Mouse (Mus musculus) midbrain, embryonic 11.5 days (tissue): ENCODE measurements around the gene Ift43. TPM values are rescaled to one million over a fixed set of nuclear protein-coding genes. Genes with fewer than 3 reads are reported as not detected.

ENCODE experiments used
- ATAC-seq: fragments of 200-750 bp; cut with Nextera tagmentation; 2 replicates; pipeline ENCODE4 v1.8.0; 2017; ENCODE audit warnings: moderate TSS enrichment, moderate library complexity; ENCODE audit not compliant: low FRiP score
- DNase-seq: peaks from one replicate; pipeline ENCODE4 v3.0.0; 2015; ENCODE audit warnings: low spot score; ENCODE audit errors: missing footprints
- H3K27ac ChIP-seq: fragments of 300-500 bp; sonication (generic); 2 replicates; pipeline ENCODE4 v1.5.1; 2014; ENCODE audit warnings: low read depth, low read length
- H3K27me3 ChIP-seq: fragments of 300-500 bp; sonication (generic); 2 replicates; pipeline ENCODE4 v1.6.1; 2014; ENCODE audit warnings: mild to moderate bottlenecking, low read length, moderate library complexity, mixed read lengths; ENCODE audit not compliant: control insufficient read depth, insufficient read depth
- H3K36me3 ChIP-seq: fragments of 300-500 bp; sonication (generic); 2 replicates; pipeline ENCODE4 v1.6.1; 2014; ENCODE audit warnings: mild to moderate bottlenecking, low read length, moderate library complexity, mixed read lengths; ENCODE audit not compliant: control insufficient read depth, insufficient read depth
- H3K4me1 ChIP-seq: fragments of 300-500 bp; sonication (generic); 2 replicates; pipeline ENCODE4 v1.6.1; 2014; ENCODE audit warnings: low read length; ENCODE audit not compliant: control insufficient read depth, insufficient read depth
- H3K4me2 ChIP-seq: fragments of 300-500 bp; sonication (generic); 2 replicates; pipeline ENCODE4 v1.6.1; 2014; ENCODE audit warnings: mild to moderate bottlenecking, moderate library complexity
- H3K4me3 ChIP-seq: fragments of 300-500 bp; sonication (generic); 2 replicates; pipeline ENCODE4 v1.5.1; 2014; ENCODE audit warnings: low read depth, low read length
- H3K9ac ChIP-seq: fragments of 300-500 bp; sonication (generic); 2 replicates; pipeline ENCODE4 v1.6.1; 2014; ENCODE audit warnings: low read length
- H3K9me3 ChIP-seq: fragments of 300-500 bp; sonication (generic); 2 replicates; pipeline ENCODE4 v1.6.1; 2016; ENCODE audit warnings: low read length; ENCODE audit not compliant: control insufficient read depth
- WGBS: fragments of 180-500 bp; shearing (Covaris S2); extraction: QIAGEN DNeasy Blood & Tissue Kit; methylation state at CpG from one replicate; pipeline ENCODE4 v1.1.7; 2014; 5-methylcytosine and 5-hydroxymethylcytosine counted together
- polyA plus RNA-seq: library from polyadenylated mRNA; unstranded; fragments of >200 nt; fragmentation: Nextera tagmentation; extraction: Ambion mirVana; gene quantifications from 2 replicates; pipeline ENCODE4 v1.2.1, GENCODE M21; 2014

Gene Ift43
- polyA plus RNA-seq, 1 experiment from 2014 or later, result 95.4 TPM

DNA sequence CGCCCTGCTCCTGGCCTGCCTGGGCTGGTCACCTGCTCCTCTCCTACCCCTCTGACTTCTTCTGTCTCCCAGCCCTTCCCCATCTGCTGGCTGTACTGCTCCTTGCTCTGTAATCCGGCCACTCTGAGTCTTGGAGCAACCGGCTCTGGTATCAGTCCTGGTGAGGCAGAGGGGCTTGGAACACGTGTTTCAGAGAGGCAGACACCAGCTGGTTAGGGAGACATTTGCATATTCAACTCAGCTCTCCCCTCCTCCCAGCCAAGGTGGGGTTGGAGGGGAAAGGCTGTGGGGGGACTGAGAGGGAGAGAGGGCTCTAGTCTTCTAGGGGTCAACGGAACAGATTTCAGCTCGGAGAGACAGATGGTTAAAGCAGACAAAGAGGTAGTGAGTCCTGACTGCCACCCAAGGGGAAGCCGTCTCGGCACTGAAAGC lies 99.0 kb downstream of the Ift43 start:
- ATAC-seq (peak; percentile 88), DNase-seq (no peak)
- H3K4me2 ChIP-seq, result no peak overlapping the region; the same call in 1 of the 2 replicates
- H3K27ac ChIP-seq, result peak overlapping the region; percentile 76; the same call in 1 of the 2 replicates
- H3K4me1 ChIP-seq, result peaks cover 15% of the 10 kb centered on the region
- no peaks in the 10 kb centered on the region for H3K9me3 ChIP-seq
- no peaks in the 10 kb centered on the region for H3K27me3 ChIP-seq
- no peaks in the 10 kb centered on the region for H3K36me3 ChIP-seq
- no peak overlapping the region for H3K4me3 ChIP-seq
- WGBS, result 24% methylated on average over 8 of the region's 8 CpGs
- no peak overlapping the region for H3K9ac ChIP-seq

DNA sequence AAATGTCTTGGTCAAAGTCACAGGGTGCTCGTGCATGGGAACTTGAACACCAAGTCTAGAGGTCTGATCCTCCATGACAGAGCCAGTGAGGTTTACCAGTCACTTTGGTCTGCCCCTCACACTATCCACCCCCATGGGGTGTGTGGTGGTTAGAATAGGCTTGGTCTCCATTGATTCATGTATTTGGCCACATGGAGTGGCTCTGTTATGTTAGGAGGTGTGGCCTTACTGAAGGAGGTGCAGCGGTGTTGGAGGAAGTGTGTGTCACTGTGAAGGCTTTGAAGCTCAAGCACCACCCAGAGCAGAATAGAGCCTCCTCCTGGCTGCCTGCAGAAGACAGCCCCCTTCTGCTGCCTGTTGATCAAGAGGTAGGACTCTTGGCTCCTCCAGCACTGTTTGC lies 99.5 kb downstream of the Ift43 start:
- Histone ChIP-seq H3K27me3 (no peaks in the 10 kb centered on the region), H3K27ac (peak overlapping the region; percentile 76), H3K9me3 (no peaks in the 10 kb centered on the region), H3K36me3 (no peaks in the 10 kb centered on the region), H3K4me2 (no peak overlapping the region), H3K4me1 (peaks cover 15% of the 10 kb centered on the region), H3K4me3 (no peak overlapping the region), H3K9ac (no peak overlapping the region)
- WGBS, result 49% methylated on average over 2 of the region's 2 CpGs
- peak; percentile 49; the same call in 1 of the 2 replicates for ATAC-seq
- no peak for DNase-seq

DNA sequence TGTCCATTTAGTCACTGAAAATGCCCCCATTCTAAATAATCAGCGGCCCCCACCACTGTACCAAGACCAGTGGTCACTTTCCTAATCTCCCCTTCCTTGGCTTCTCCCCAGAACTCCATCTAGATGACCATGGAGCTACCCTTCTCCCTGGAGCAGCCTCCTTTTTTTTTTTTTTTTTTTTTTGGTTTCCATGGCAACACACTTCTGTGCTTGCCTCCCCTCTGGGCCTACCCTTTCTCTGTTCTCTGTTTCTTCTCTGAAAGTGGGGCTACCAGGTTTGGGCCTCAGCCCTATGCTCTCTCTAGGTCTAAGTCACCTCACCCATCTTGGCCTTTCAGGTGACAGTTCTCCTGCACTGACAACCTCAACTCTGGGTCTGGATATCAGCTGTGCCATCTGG lies 100.1 kb downstream of the Ift43 start:
- no peaks in the 10 kb centered on the region for H3K9me3 ChIP-seq
- ATAC-seq (peak; percentile 14; the same call in 1 of the 2 replicates), DNase-seq (no peak)
- H3K4me3 ChIP-seq, result no peak overlapping the region
- H3K27me3 ChIP-seq, result no peaks in the 10 kb centered on the region
- H3K9ac ChIP-seq, result no peak overlapping the region
- H3K36me3 ChIP-seq, result no peaks in the 10 kb centered on the region
- no peak overlapping the region for H3K4me2 ChIP-seq
- H3K27ac ChIP-seq, result no peak overlapping the region
- peaks cover 15% of the 10 kb centered on the region for H3K4me1 ChIP-seq
- WGBS, result 64% methylated on average over 1 of the region's 1 CpGs

DNA sequence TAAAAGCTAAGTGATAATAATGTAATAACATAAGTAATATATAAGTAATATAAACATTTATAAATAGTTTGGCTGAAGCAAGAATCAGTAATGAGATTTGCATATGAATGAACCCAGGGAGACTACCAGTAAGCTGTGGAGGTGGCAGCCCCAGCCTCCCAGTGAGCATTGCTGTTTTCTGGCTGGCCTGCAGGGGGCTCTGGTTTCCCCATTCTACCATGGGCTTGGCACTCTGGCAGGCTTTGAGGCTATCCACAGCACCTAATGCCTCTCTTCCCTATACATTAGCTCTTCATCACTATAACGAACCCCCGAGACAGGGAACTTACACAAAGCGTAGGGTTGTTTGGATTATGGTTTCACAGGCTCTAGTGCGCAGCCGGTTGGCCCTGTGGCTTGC lies 105.8 kb downstream of the Ift43 start:
- no peak overlapping the region for H3K4me2 ChIP-seq
- 65% methylated on average over 5 of the region's 5 CpGs for WGBS
- ATAC-seq, result no peak
- H3K4me3 ChIP-seq, result no peak overlapping the region
- H3K9me3 ChIP-seq, result no peaks in the 10 kb centered on the region
- H3K27ac ChIP-seq, result no peak overlapping the region
- peaks cover 3% of the 10 kb centered on the region; the same call in 1 of the 2 replicates for H3K4me1 ChIP-seq
- H3K27me3 ChIP-seq, result no peaks in the 10 kb centered on the region
- no peak overlapping the region for H3K9ac ChIP-seq
- DNase-seq, result no peak
- no peaks in the 10 kb centered on the region for H3K36me3 ChIP-seq

DNA sequence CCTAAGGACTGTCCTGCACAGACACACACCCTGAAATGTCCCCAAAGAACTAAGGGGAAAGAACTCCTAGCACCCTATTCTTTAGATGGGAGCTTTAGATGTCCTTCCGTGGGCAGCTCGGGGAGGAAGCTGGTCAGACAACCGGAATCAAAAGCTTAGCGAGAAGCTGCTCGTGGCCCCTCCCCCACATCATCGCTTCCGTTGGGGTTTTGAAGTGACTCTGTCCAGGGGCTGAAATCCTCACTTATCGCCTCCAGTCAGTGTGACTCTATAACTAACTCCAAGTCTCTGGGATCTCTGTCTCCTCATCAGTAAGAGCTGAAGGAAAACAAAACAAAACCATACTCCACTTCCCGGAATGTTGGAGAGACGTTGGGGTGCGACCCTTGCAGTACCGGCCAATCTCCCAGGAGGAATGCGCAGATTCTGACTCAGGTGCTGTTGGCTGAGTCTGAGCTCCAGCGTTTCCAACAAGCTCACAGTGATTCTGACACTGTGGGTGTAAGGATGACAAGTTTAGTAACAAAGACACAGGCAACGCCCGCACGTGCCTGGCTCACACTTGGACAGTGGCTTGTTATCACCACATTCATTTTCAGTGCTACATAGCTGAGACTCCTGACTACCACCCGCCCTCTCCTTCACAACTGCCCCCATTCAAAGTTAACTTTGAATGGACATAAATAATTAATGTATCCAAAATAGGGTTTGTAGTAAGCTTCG lies 107.4 kb downstream of the Ift43 start:
- ATAC-seq (no peak), DNase-seq (no peak)
- H3K4me3 ChIP-seq, result no peak overlapping the region
- no peak overlapping the region; the same call in 1 of the 2 replicates for H3K4me2 ChIP-seq
- no peaks in the 10 kb centered on the region for H3K36me3 ChIP-seq
- peaks cover 3% of the 10 kb centered on the region; the same call in 1 of the 2 replicates for H3K4me1 ChIP-seq
- H3K27ac ChIP-seq, result no peak overlapping the region
- H3K9me3 ChIP-seq, result no peaks in the 10 kb centered on the region
- no peaks in the 10 kb centered on the region for H3K27me3 ChIP-seq
- WGBS, result 28% methylated on average over 19 of the region's 19 CpGs
- H3K9ac ChIP-seq, result no peak overlapping the region

DNA sequence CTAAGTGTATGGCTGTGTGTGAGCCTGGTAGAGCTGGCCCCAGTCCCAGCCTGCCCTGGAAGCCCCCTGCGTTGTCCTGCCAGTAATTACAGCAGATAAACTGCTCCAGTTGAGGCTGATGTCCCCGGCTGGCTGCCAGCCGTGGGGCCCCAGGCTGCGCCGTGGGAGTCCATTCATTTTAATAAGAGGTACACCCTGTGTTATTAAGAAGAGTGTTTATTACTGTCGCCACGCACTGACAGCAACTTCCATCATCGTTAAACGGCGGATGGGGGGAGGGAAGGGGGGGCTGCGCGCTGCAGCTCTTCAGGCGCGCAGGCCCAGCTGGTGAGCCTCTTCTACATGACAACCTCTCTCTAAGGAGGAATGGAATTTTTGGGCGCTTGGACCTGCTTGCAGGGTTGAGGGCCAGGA lies 109.7 kb downstream of the Ift43 start:
- Histone ChIP-seq H3K36me3 (no peaks in the 10 kb centered on the region), H3K9ac (no peak overlapping the region), H3K4me2 (no peak overlapping the region), H3K4me3 (no peak overlapping the region), H3K27me3 (no peaks in the 10 kb centered on the region), H3K9me3 (no peaks in the 10 kb centered on the region), H3K27ac (no peak overlapping the region), H3K4me1 (peaks cover 3% of the 10 kb centered on the region; the same call in 1 of the 2 replicates)
- 80% methylated on average over 15 of the region's 15 CpGs for WGBS
- ATAC-seq, result no peak
- no peak for DNase-seq

DNA sequence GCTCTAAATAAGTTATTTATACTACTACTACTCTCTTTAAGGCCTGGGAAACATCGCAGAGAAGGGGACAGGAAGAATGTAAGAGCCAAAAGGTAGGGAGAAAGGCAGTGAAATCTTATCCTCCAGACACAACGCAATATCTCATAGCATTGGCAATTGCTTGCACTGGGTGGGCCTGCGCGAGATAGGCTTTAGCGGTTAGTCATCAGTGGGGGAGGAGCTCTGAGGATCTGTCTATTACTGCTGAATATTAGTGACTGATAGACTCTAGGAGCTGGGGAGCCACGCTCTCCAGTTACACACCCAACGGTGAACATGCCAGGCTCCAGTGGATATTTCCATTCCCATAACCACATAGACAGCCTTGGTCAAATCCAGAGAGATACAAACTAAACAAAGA lies 114.6 kb downstream of the Ift43 start:
- no peaks in the 10 kb centered on the region for H3K4me1 ChIP-seq
- H3K9ac ChIP-seq, result no peak overlapping the region
- H3K4me2 ChIP-seq, result no peak overlapping the region
- DNase-seq (no peak), ATAC-seq (no peak)
- H3K27ac ChIP-seq, result no peak overlapping the region
- no peaks in the 10 kb centered on the region for H3K27me3 ChIP-seq
- no peaks in the 10 kb centered on the region for H3K9me3 ChIP-seq
- H3K36me3 ChIP-seq, result no peaks in the 10 kb centered on the region
- 91% methylated on average over 7 of the region's 7 CpGs for WGBS
- no peak overlapping the region for H3K4me3 ChIP-seq

DNA sequence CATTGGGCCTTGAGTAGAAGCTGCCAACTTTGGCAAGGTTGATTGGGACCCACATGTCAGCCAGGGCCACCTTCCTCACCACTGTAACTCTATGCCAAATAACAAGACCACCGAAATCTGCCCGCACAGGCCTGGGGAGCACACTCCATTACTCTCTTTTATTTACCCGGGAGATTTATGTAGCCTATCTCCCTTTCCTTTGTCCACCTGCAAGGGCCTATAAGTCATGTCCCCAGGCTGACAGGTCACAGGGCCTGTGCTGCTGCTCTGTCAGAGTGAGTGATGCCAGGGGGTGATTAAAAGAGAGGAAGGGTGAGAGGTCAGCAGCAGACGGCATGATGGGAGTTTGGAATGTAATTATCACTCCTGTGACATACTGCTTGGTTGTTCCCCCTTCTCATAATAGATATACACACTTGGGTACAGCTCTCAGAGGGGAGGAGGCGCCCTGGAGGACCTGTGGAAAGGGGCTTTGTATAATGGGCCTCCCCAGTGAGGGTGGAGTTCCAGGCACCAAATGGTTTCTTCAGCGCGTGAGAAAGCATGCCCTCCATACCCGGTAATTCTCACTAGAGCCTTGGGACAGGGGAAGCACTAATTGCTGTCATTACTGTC lies 121.2 kb downstream of the Ift43 start:
- WGBS, result 83% methylated on average over 8 of the region's 8 CpGs

DNA sequence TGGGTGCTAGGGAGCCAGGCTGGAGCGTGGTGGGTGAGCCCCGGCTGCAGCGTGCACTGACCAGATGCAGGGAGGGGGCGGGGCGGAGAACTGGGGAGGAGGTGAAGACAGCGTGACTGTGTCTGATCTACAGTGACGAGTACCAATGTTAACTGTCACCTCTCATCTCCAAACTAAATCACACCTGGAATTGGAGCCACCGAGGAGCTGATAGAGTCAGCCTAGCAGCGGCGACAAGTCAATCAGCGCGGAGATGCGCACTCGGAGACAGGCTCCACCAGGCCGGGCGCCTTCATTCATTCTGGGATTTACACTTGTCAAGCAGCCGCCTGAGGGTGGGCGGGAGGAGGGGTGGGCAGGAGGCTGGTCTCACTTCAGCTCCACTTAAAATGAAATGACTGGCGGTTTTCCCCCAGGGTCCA lies 128.8 kb downstream of the Ift43 start:
- Histone ChIP-seq H3K4me1 (peaks cover 13% of the 10 kb centered on the region), H3K4me2 (peak overlapping the region; percentile 43), H3K27ac (no peak overlapping the region), H3K9ac (peak overlapping the region; percentile 27; the same call in 1 of the 2 replicates), H3K4me3 (peak overlapping the region; percentile 9; the same call in 1 of the 2 replicates), H3K27me3 (peaks cover 40% of the 10 kb centered on the region), H3K36me3 (no peaks in the 10 kb centered on the region), H3K9me3 (no peaks in the 10 kb centered on the region)
- peak; percentile 53; the same call in 1 of the 2 replicates for ATAC-seq
- under 1% methylated on average over 19 of the region's 19 CpGs for WGBS
- peak; percentile 85 for DNase-seq

More for the DNA sequence above, 121.2 kb downstream of the Ift43 start:
- ATAC-seq, result no peak
- no peak overlapping the region for H3K4me2 ChIP-seq
- no peaks in the 10 kb centered on the region for H3K27me3 ChIP-seq
- H3K4me1 ChIP-seq, result no peaks in the 10 kb centered on the region
- H3K4me3 ChIP-seq, result no peak overlapping the region
- no peaks in the 10 kb centered on the region for H3K9me3 ChIP-seq
- no peak overlapping the region for H3K9ac ChIP-seq
- H3K27ac ChIP-seq, result no peak overlapping the region
- no peaks in the 10 kb centered on the region for H3K36me3 ChIP-seq
- DNase-seq, result no peak
